Mouse (Mus musculus) C2C12 (cell line): ENCODE results near the gene Tpm3.

Experiments
- CEBPB ChIP-seq: IDR thresholded peaks from one replicate; pipeline ENCODE4 v1.6.1; 2011; ENCODE audit warnings: low read depth, mild to moderate bottlenecking, control low read depth, moderate library complexity
- CTCF ChIP-seq: IDR thresholded peaks from one replicate; pipeline ENCODE4 v1.5.1; 2011; ENCODE audit not compliant: control insufficient read depth, insufficient read depth, insufficient read length
- MAX ChIP-seq: IDR thresholded peaks from one replicate; pipeline ENCODE4 v1.6.1; 2011; ENCODE audit warnings: mild to moderate bottlenecking, control low read depth

GRCm38 (mm10) chr3:90103938-90104337 is 31.5 kb downstream of the Tpm3 start, which contains the start of gene Nup210l:
- TF ChIP-seq CTCF = no peak
- TF ChIP-seq MAX = no peak
- TF ChIP-seq CEBPB = no peak
